Mouse (Mus musculus) intestine, embryonic 14.5 days (tissue): Measurements from ENCODE around the gene Mta1. TPM values are rescaled to one million over a fixed set of nuclear protein-coding genes. Genes with fewer than 3 reads are reported as not detected.

ENCODE experiments used
- ATAC-seq: fragments of 200-750 bp; cut with Nextera tagmentation; replicated peaks from 2 replicates; pipeline ENCODE4 v1.8.0; 2017; ENCODE audit warnings: low read depth, moderate number of reproducible peaks, moderate TSS enrichment, moderate library complexity; ENCODE audit not compliant: low FRiP score, low TSS enrichment
- DNase-seq: peaks from one replicate; pipeline ENCODE4 v3.0.0-alpha.2; 2018; ENCODE audit warnings: low spot score
- H3K27ac ChIP-seq: fragments of 300-500 bp; sonication (generic); 2 replicates; pipeline ENCODE4 v1.5.1; 2014; ENCODE audit warnings: low read depth, mild to moderate bottlenecking, control low read depth
- H3K27me3 ChIP-seq: fragments of 300-500 bp; sonication (generic); replicated peaks from 2 replicates; pipeline ENCODE4 v1.6.1; 2014; ENCODE audit warnings: low read length, control low read depth; ENCODE audit not compliant: control insufficient read depth, insufficient read depth
- H3K36me3 ChIP-seq: fragments of 300-500 bp; sonication (generic); 2 replicates; pipeline ENCODE4 v1.6.1; 2014; ENCODE audit warnings: low read length, control low read depth; ENCODE audit not compliant: control insufficient read depth, insufficient read depth
- H3K4me1 ChIP-seq: fragments of 300-500 bp; sonication (generic); replicated peaks from 2 replicates; pipeline ENCODE4 v1.6.1; 2014; ENCODE audit warnings: low read length, control low read depth, mixed read lengths; ENCODE audit not compliant: control insufficient read depth, insufficient read depth
- H3K4me2 ChIP-seq: fragments of 300-500 bp; sonication (generic); 2 replicates; pipeline ENCODE4 v1.6.1; 2014; ENCODE audit warnings: low read length
- H3K4me3 ChIP-seq: fragments of 300-500 bp; sonication (generic); 2 replicates; pipeline ENCODE4 v1.5.1; 2014; ENCODE audit warnings: low read depth, low read length, control low read depth, mixed read lengths
- H3K9ac ChIP-seq: fragments of 300-500 bp; sonication (generic); 2 replicates; pipeline ENCODE4 v1.6.1; 2014; ENCODE audit warnings: mild to moderate bottlenecking, low read length
- H3K9me3 ChIP-seq: fragments of 300-500 bp; sonication (generic); 2 replicates; pipeline ENCODE4 v1.6.1; 2016; ENCODE audit warnings: low read length, control low read depth; ENCODE audit not compliant: control insufficient read depth
- WGBS: fragments of 180-500 bp; shearing (Covaris S2); extraction: QIAGEN DNeasy Blood & Tissue Kit; methylation state at CpG from one replicate; pipeline ENCODE4 v1.1.7; 2014; 5-methylcytosine and 5-hydroxymethylcytosine counted together
- polyA plus RNA-seq: library from polyadenylated mRNA; unstranded; fragments of >200 nt; fragmentation: Nextera tagmentation; extraction: Ambion mirVana; gene quantifications from 2 replicates; pipeline ENCODE4 v1.2.1, GENCODE M21; 2014

Mta1 gene
- polyA plus RNA-seq, 1 experiment from 2014 or later = 17.6 TPM

DNA sequence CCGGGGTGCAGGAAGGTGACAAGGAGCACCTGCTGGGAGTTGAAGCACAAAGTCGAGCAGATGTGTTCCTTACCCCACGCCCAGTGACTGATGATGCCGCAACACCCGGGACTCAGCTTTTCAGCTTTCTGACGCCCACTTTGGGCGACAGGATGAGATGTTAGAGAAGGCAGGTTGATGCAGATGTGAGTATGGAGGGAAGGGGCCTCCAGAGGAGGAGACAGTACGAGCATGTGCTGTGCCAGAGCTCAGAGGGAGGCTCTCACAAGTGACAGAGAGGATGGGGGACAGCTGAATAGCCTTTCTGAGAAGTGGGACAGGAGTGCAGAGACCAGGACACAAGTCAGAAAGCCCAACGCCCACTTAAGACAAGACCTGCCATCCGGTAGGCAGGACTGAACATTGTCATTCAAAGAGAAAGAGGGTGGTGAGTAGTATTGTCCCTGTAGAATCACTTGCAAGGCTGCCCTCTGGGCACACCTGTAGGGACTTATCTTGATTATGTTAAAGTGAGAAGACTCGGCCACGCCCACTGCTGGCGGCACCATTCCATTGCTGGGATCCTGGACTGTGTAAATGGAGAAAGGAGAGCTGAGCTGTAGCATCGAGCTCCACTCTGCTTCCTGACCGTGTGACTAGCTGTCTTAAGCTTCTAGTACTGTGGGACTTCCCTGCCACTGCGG is 16.9 kb downstream of the Mta1 start:
- no peaks in the 10 kb centered on the region for H3K4me1 ChIP-seq
- ATAC-seq (no peak), DNase-seq (no peak)
- no peak overlapping the region for H3K27ac ChIP-seq
- H3K27me3 ChIP-seq = no peaks in the 10 kb centered on the region
- H3K9ac ChIP-seq = no peak overlapping the region
- no peaks in the 10 kb centered on the region for H3K9me3 ChIP-seq
- peaks cover 64% of the 10 kb centered on the region for H3K36me3 ChIP-seq
- WGBS = 78% methylated on average over 16 of the region's 16 CpGs
- no peak overlapping the region for H3K4me3 ChIP-seq
- no peak overlapping the region for H3K4me2 ChIP-seq

DNA sequence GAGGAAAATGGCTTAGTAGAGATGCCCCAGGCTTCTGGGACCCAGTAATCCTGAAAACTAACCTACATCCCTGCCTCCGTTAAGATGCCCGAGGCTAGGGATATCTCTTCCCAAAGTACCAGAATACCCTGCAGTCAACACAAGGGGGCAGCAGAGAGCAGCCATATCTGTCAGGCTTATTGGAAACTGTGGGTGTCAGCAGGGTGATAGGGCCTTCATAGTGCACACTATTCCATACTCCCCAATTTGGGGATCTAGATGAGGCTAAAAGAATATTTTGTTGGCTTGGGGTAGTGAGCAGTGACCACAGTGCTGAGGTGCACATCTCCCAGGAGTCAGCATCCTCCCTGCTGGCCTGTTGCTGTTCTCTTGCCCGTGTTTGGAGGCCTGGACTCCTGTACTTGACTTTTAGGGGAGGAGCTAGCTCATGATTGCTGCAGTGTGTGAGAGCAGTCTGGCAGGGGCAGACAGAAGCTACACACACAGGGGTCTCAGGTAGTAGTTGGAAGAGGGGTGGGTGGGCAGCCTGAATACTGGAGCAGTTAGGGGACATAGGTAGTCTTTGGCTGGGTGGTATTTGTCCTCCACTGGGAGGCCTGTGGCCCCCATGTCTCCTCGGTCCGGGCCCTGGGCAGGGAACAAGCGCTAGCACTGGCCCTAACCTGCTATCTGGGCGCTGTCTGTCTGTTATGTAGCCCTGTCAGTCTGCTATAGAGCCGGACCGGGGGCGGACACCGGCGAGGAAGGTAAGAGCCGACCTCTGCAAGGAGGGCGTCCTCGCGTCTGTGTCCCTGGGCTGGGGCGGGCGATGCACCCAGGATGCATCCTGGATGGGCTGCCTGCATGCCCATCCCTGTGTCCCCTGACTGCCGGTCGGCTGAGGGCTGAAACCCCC is 21.7 kb downstream of the Mta1 start:
- peak; percentile 34; the same call in 1 of the 2 replicates for ATAC-seq
- peaks cover 90% of the 10 kb centered on the region for H3K36me3 ChIP-seq
- whole genome bisulfite sequencing = 84% methylated on average over 20 of the region's 20 CpGs

DNA sequence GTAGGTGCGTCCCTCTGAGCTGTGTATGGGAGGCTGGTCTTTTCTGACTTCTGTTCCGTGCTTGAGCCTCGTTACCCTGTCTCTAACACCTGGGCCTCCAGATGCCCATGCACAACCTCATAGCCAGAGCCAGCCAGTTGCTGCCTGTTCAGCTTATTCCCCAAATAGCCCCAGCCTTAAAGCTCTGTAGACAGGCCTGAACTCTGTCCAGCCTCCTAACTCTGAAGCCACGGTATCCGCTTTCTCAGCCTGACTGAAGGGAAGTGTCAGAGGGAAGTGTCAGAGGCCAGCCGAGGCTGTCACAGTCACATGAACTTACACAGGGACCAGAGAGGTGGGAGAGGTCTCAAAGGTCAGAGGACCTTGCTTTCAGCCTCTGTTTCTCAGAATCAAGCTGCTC is 26.6 kb downstream of the Mta1 start:
- no peak overlapping the region for H3K9ac ChIP-seq
- no peak overlapping the region for H3K4me3 ChIP-seq
- H3K4me2 ChIP-seq = no peak overlapping the region
- ATAC-seq = no peak
- no peak overlapping the region for H3K27ac ChIP-seq
- WGBS = 85% methylated on average over 6 of the region's 6 CpGs
- DNase-seq = no peak
- no peaks in the 10 kb centered on the region for H3K4me1 ChIP-seq
- no peaks in the 10 kb centered on the region for H3K9me3 ChIP-seq
- H3K36me3 ChIP-seq = peaks cover 100% of the 10 kb centered on the region
- no peaks in the 10 kb centered on the region for H3K27me3 ChIP-seq

More for the DNA sequence above, 21.7 kb downstream of the Mta1 start:
- DNase-seq = peak; percentile 91
- H3K4me2 ChIP-seq = no peak overlapping the region
- no peak overlapping the region for H3K9ac ChIP-seq
- H3K9me3 ChIP-seq = no peaks in the 10 kb centered on the region
- no peak overlapping the region for H3K4me3 ChIP-seq
- H3K4me1 ChIP-seq = no peaks in the 10 kb centered on the region
- no peaks in the 10 kb centered on the region for H3K27me3 ChIP-seq
- no peak overlapping the region for H3K27ac ChIP-seq

DNA sequence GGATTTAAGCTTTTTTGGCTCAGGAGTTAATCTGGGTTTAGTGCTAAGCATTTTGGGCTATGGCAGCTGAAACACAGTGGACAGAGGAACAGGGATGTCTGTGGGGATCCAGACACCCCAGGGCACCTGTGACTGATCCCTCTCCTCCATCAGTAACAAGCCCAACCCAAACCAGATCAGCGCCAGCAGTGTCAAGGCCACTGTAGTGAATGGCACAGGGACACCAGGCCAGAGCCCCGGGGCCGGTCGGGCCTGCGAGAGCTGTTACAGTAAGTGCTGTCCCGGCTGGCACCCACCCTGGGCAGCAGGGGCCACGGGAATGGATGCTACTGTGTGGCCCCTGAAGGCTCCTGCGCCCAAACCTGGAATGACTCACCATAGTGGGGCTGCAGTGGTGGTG is 32.7 kb downstream of the Mta1 start:
- Histone ChIP-seq H3K9me3 (no peaks in the 10 kb centered on the region), H3K4me2 (no peak overlapping the region), H3K27me3 (no peaks in the 10 kb centered on the region), H3K27ac (no peak overlapping the region), H3K9ac (no peak overlapping the region), H3K4me3 (no peak overlapping the region), H3K4me1 (0 out of 2 replicates have a peak, but pooled peaks cover 7% of the 10 kb centered on the region), H3K36me3 (peaks cover 100% of the 10 kb centered on the region)
- 94% methylated on average over 8 of the region's 8 CpGs for WGBS
- DNase-seq = no peak
- ATAC-seq = no peak

DNA sequence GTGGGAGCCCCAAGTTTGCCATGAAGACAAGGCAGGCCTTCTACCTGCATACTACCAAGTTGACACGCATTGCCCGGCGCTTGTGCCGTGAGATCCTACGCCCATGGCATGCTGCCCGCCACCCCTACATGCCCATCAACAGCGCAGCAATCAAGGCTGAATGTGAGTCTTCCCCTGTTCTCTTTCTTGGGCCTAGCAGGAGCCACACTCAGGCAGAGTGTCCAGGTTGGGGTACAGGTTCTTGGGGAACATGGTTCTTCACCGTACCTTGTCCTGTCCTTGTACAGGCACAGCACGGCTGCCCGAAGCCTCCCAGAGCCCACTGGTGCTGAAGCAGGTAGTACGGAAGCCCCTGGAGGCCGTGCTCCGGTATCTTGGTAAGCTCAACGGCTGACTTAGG is 33.5 kb downstream of the Mta1 start:
- WGBS = 96% methylated on average over 14 of the region's 14 CpGs
- DNase-seq (no peak), ATAC-seq (no peak)
- Histone ChIP-seq H3K4me3 (no peak overlapping the region), H3K9ac (no peak overlapping the region), H3K27ac (no peak overlapping the region), H3K36me3 (peaks cover 100% of the 10 kb centered on the region), H3K9me3 (no peaks in the 10 kb centered on the region), H3K4me1 (0 out of 2 replicates have a peak, but pooled peaks cover 7% of the 10 kb centered on the region), H3K27me3 (no peaks in the 10 kb centered on the region), H3K4me2 (no peak overlapping the region)

DNA sequence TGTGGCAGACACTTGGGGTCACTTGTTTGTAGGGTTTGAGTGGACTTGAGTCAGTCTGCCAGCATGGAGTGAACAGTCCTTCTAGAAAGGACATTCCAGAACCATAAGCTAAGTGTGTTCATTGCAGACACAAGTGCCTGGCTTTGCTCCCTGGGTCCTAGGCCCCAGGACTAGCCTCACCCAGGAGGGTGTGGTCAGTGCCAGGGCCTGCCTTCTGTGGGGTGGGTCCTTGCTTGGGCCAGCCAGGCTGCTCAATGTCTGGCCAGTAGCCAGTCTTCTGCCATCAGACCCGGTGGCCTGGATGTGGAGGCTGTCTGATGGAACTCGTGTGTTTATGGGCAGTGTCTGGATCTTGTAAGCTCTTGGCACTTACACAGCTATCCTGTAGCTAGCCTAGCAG is 34.5 kb downstream of the Mta1 start:
- no peak for DNase-seq
- 0 out of 2 replicates have a peak, but pooled peaks cover 7% of the 10 kb centered on the region for H3K4me1 ChIP-seq
- no peaks in the 10 kb centered on the region for H3K27me3 ChIP-seq
- 24% methylated on average over 2 of the region's 2 CpGs for WGBS
- peaks cover 100% of the 10 kb centered on the region for H3K36me3 ChIP-seq
- H3K9me3 ChIP-seq = no peaks in the 10 kb centered on the region
- H3K4me3 ChIP-seq = no peak overlapping the region
- H3K4me2 ChIP-seq = no peak overlapping the region
- H3K9ac ChIP-seq = no peak overlapping the region
- ATAC-seq = peak; percentile 57
- H3K27ac ChIP-seq = no peak overlapping the region

DNA sequence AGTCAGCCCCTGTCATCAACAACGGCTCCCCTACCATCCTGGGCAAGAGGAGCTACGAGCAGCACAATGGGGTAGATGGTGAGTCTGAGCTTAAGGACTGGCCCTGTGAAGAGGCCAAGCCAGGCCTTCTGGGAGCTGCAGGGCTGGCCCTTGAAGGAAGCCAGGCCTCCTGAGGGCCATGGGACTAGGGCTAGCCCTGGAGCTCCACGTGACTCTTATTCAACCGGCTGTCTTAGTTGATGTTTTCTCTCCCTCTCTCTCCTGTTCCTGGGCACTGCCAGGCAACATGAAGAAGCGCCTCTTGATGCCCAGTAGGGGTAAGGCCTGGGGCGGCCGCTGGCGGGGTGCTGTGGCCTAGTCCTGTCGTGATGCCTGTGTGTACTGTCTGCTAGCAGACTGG is 35.2 kb downstream of the Mta1 start:
- WGBS = 87% methylated on average over 9 of the region's 9 CpGs
- no peak overlapping the region for H3K4me3 ChIP-seq

DNA sequence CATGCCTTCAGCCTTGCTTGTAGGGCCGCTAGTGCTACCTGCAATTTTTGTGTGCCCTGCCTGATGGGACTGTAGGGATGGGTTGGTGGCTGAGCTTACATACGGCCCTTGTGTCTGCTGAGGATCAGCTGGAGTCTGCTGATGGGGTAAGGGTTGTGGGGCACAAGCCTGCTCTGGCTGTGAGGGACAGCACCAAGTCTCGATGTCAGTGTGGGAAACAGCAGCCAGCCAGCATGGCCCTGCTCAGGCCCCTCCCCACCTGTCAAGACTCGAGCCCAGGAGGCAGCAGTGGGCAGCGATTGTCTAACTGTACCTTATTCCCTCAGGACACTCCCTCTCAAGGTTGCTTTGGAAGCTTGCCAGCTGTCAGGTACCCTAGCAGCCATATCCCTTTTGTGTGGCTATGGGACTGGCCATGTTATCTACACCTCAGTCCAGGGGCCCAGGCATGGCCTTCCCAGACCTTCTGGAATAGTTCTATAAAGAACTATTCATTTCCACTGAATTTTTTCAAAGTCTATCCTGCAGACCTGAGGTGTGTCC is 35.9 kb downstream of the Mta1 start:
- Histone ChIP-seq H3K4me1 (peaks cover 7% of the 10 kb centered on the region; the same call in 1 of the 2 replicates), H3K4me2 (no peak overlapping the region), H3K36me3 (peaks cover 96% of the 10 kb centered on the region), H3K4me3 (no peak overlapping the region), H3K27ac (no peak overlapping the region), H3K9me3 (no peaks in the 10 kb centered on the region), H3K9ac (no peak overlapping the region), H3K27me3 (no peaks in the 10 kb centered on the region)
- ATAC-seq (no peak), DNase-seq (no peak)
- 68% methylated on average over 5 of the region's 5 CpGs for WGBS

More for the DNA sequence above, 35.2 kb downstream of the Mta1 start:
- no peak overlapping the region for H3K4me2 ChIP-seq
- DNase-seq (no peak), ATAC-seq (no peak)
- peaks cover 100% of the 10 kb centered on the region for H3K36me3 ChIP-seq
- no peaks in the 10 kb centered on the region for H3K9me3 ChIP-seq
- H3K27me3 ChIP-seq = no peaks in the 10 kb centered on the region
- no peak overlapping the region for H3K27ac ChIP-seq
- no peak overlapping the region for H3K9ac ChIP-seq
- H3K4me1 ChIP-seq = 0 out of 2 replicates have a peak, but pooled peaks cover 7% of the 10 kb centered on the region
